Mouse (Mus musculus) NIH3T3 (cell line): ENCODE measurements at regions not wholly inside any gene's neighbourhood (a gene's known extent, or its start where the extent isn't known, plus 50 kb on each side); places are given as distances from the start of the nearest gene placed in this dataset.

Source experiments
- DNase-seq: peaks from one replicate; pipeline ENCODE4 v3.0.0-alpha.2; 2012; ENCODE audit warnings: low read depth

- peak; percentile 52 for DNase-seq
Observed at GRCm38 (mm10) chr1:41810318-41810964, 885.1 kb upstream of the Pou3f3 start.

- DNase-seq = no peak
Observed at GRCm38 (mm10) chr1:41811130-41811529, 884.4 kb upstream of the Pou3f3 start.

DNA sequence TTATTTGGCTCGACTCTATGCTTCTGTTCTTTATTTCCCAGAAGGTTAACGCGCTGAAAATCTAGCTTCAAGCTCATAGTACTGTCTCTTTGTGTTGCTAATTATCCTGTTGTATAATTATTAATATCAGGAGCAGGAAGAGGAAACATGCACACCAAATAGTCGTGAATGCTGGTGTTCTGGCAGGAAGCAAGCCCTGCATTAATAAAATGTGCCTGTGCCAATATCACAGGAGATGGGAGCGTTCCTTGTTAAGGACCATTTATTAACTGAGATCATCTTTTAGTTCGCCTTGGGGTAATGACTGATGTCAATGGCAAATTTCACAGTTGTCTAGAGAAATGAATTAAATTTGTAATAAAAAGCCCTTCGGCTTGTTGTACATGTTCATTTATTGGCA is 883.5 kb upstream of the Pou3f3 start:
- no peak for DNase-seq

- no peak for DNase-seq
Observed at GRCm38 (mm10) chr1:41814032-41815005, 881.2 kb upstream of the Pou3f3 start.

DNA sequence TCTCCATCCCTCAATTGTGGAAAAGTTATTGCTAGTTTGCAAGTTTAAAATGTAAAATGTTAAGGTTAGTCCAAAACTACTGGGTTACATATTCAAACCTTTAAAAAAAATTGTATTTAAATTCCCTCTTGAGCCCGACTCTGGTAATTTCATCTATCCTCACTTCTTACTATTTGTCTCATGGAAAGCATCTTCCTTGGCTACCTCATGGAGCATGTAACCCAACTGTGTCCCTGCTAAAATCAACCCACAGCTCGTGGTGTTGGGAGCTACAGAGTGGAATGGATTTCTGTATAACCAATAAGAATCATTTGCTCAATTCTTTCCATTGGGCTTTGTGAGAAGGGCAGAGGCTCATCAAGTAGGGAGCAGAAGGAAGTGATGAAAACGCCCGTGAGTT is 880.5 kb upstream of the Pou3f3 start:
- DNase-seq = no peak

- DNase-seq = no peak
Observed at GRCm38 (mm10) chr1:41822742-41823141, 872.8 kb upstream of the Pou3f3 start.

- no peak for DNase-seq
Observed at GRCm38 (mm10) chr1:41825223-41825622, 870.3 kb upstream of the Pou3f3 start.

- peak; percentile 56 for DNase-seq
Observed at GRCm38 (mm10) chr1:41831641-41832040, 863.9 kb upstream of the Pou3f3 start.
